Mouse (Mus musculus) lung, embryonic 14.5 days (tissue): ENCODE results near the gene Mon1b. TPM values are rescaled to one million over a fixed set of nuclear protein-coding genes. Genes with fewer than 3 reads are reported as not detected.

Experiments used
- ATAC-seq: fragments of 200-750 bp; cut with Nextera tagmentation; 2 replicates; pipeline ENCODE4 v1.8.0; 2017; ENCODE audit warnings: mild to moderate bottlenecking, moderate TSS enrichment, moderate library complexity; ENCODE audit not compliant: insufficient read depth
- DNase-seq: peaks from one replicate; pipeline ENCODE4 v3.0.0-alpha.2; 2015
- H3K27ac ChIP-seq: fragments of 300-500 bp; sonication (generic); 2 replicates; pipeline ENCODE4 v1.5.1; 2014; ENCODE audit warnings: low read depth, mild to moderate bottlenecking, moderate library complexity
- H3K27me3 ChIP-seq: fragments of 300-500 bp; sonication (generic); 2 replicates; pipeline ENCODE4 v1.6.1; 2014; ENCODE audit warnings: low read length, control low read depth; ENCODE audit not compliant: insufficient read depth
- H3K36me3 ChIP-seq: fragments of 300-500 bp; sonication (generic); 2 replicates; pipeline ENCODE4 v1.6.1; 2014; ENCODE audit warnings: control low read depth; ENCODE audit not compliant: insufficient read depth
- H3K4me1 ChIP-seq: fragments of 300-500 bp; sonication (generic); 2 replicates; pipeline ENCODE4 v1.6.1; 2014; ENCODE audit warnings: antibody characterized with exemption, control low read depth; ENCODE audit not compliant: insufficient read depth
- H3K4me2 ChIP-seq: fragments of 300-500 bp; sonication (generic); 2 replicates; pipeline ENCODE4 v1.6.1; 2014; ENCODE audit warnings: mild to moderate bottlenecking
- H3K4me3 ChIP-seq: fragments of 300-500 bp; sonication (generic); 2 replicates; pipeline ENCODE4 v1.5.1; 2014; ENCODE audit warnings: low read depth, low read length
- H3K9ac ChIP-seq: fragments of 300-500 bp; sonication (generic); 2 replicates; pipeline ENCODE4 v1.6.1; 2014
- H3K9me3 ChIP-seq: fragments of 300-500 bp; sonication (generic); 2 replicates; pipeline ENCODE4 v1.6.1; 2016; ENCODE audit warnings: low read depth, low read length, control low read depth
- CTCF ChIP-seq: IDR thresholded peaks from 2 replicates; pipeline ENCODE4 v1.5.1; 2016; ENCODE audit warnings: antibody characterized with exemption, low read depth
- WGBS: fragments of 180-500 bp; shearing (Covaris S2); extraction: QIAGEN DNeasy Blood & Tissue Kit; methylation state at CpG from one replicate; pipeline ENCODE4 v1.1.7; 2014; 5-methylcytosine and 5-hydroxymethylcytosine counted together
- polyA plus RNA-seq: library from polyadenylated mRNA; unstranded; fragments of >200 nt; fragmentation: Nextera tagmentation; extraction: Ambion mirVana; gene quantifications from 2 replicates; pipeline ENCODE4 v1.2.1, GENCODE M21; 2014

Mon1b gene
- polyA plus RNA-seq: 9.8 and 10.5 TPM in 2 replicates

DNA sequence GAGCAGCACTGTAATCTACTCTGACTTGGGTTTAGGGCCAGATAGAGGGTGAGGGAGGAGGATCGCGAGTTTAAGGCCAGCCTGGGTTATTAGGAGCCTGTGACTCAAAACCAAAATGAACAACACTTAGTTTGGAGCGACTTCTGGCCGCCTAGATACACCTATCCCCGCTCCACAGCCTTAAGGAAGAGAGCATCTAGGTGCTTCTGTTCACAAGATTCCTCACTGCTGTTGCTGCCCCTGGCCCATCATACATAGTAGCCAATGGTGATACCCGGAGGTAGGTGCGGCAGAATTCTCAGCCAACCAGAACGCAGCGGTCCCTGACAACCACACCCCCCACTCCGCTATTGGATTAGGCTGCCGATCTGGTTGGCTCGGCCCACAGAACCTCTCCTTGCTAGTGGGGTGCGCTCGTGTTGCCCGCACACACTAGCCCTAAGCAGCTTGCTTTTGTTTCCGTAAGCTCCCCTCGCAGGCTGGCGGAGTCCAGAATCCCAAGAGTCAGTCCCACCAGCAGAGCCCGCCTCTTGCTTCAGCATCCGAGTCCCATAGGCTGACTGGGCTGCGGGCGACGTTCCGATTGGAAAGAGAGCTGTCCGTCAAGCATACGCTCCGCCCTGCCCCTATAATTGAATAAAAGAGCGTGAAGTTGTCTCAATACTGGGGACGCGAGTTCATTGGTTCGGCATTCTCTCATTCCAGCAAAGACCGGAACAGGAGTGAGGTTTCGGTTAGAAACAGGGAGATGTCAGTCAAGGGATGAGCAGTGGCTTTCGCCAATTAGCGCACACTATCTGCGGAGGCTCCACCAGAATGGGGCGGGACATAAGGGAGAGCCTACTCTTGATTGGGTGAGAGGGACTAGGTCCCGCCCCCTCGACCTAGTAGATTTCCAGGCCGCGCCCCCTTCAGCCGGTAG is at the start of gene Mon1b:
TSS of gene Mon1b (plus strand) at position 918 of the 922 bp plus-strand sequence.
- Histone ChIP-seq H3K4me3 (peak within 1 kb of the TSS; percentile 58), H3K27me3 (no peaks in the 10 kb centered on the region), H3K9me3 (no peaks in the 10 kb centered on the region), H3K27ac (peak within 1 kb of the TSS; percentile 89), H3K36me3 (peaks cover 14% of the 10 kb centered on the region), H3K9ac (peak within 1 kb of the TSS; percentile 60), H3K4me1 (no peaks in the 10 kb centered on the region), H3K4me2 (peak within 1 kb of the TSS; percentile 94)
- WGBS: under 1% methylated on average over 42 of the region's 42 CpGs
- DNase-seq (peak; percentile 99), ATAC-seq (peak; percentile 99)
- TF ChIP-seq CTCF: no peak

DNA sequence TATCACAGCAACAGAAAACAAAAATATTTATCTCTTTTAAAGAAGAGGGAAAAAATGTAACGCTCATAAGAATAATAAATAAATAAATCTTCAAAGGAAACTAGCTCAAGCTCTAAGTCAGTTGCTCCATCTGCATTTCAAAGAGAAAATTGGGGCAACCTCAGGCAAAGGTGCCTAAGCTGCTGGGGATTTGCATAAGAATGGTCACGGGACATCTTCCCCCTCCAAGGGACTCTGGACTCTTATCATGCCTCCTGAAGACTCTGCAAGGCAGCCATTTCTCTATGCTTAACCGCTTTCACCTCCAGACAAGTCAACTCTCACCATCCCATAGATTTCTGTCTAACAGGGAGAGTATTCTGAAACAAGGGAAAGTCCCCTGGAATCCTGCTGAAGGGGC is 37.0 kb upstream of the Mon1b start:
- H3K4me2 ChIP-seq: no peak overlapping the region

DNA sequence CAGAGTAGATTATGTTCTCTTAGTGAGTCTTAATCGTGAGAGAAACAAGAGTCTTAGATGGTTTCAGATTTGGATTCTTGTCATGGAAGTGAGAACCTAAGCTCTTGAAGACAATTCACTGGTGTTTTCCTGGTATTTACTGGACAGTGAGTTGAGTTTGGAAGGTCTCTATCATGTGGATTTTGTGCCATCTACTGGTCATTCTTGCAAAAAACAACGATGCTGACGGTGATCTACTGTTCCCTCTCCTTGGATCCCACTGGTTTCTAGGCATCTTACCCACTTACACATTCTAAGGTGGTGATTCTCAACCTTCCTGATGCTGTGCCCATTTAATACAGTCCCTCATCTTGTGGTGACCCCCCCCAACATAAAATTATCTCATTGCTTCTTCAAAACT is 2.8 kb upstream of the Mon1b start:
- Histone ChIP-seq H3K9me3 (no peaks in the 10 kb centered on the region), H3K9ac (no peak overlapping the region), H3K4me1 (no peaks in the 10 kb centered on the region), H3K27me3 (no peaks in the 10 kb centered on the region), H3K4me2 (no peak overlapping the region), H3K27ac (no peak overlapping the region), H3K4me3 (no peak overlapping the region), H3K36me3 (no peaks in the 10 kb centered on the region)
- ATAC-seq (no peak), DNase-seq (peak; percentile 81)
- peak; percentile 62 for TF ChIP-seq CTCF
- 7% methylated on average over 3 of the region's 3 CpGs for WGBS

More for the DNA sequence above, 37.0 kb upstream of the Mon1b start:
- 47% methylated on average over 3 of the region's 3 CpGs for WGBS
- Histone ChIP-seq H3K9me3 (no peaks in the 10 kb centered on the region), H3K36me3 (no peaks in the 10 kb centered on the region), H3K27me3 (no peaks in the 10 kb centered on the region), H3K4me1 (no peaks in the 10 kb centered on the region), H3K4me3 (no peak overlapping the region), H3K9ac (no peak overlapping the region), H3K27ac (no peak overlapping the region)
- no peak for DNase-seq
- ATAC-seq: no peak
- TF ChIP-seq CTCF: no peak

DNA sequence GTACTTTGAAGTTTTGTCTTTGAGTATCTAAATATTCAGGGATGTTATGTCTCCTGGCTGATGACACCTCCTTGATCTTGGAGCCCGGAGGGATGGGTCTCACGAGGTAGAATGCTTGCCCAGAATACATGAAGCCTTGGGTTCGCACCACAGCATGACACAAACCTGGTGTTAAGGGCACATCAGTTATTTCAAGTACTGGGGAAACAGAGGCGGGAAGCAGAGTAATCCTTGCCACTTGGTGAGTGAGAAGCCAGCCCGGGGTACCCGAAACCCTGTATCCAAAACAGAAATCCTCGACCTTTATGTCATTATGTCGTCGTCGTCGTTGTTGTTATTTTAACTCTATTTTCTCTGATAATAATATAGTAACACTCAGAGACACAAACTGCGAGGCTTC is 1.2 kb upstream of the Mon1b start:
- Histone ChIP-seq H3K27me3 (no peaks in the 10 kb centered on the region), H3K27ac (no peak overlapping the region), H3K4me1 (no peaks in the 10 kb centered on the region), H3K36me3 (peaks cover 9% of the 10 kb centered on the region), H3K4me3 (peak overlapping the region; percentile 58), H3K4me2 (peak overlapping the region; percentile 61), H3K9ac (peak overlapping the region; percentile 34; the same call in 1 of the 2 replicates), H3K9me3 (no peaks in the 10 kb centered on the region)
- 20% methylated on average over 12 of the region's 12 CpGs for WGBS
- no peak for DNase-seq
- no peak for TF ChIP-seq CTCF
- ATAC-seq: no peak

DNA sequence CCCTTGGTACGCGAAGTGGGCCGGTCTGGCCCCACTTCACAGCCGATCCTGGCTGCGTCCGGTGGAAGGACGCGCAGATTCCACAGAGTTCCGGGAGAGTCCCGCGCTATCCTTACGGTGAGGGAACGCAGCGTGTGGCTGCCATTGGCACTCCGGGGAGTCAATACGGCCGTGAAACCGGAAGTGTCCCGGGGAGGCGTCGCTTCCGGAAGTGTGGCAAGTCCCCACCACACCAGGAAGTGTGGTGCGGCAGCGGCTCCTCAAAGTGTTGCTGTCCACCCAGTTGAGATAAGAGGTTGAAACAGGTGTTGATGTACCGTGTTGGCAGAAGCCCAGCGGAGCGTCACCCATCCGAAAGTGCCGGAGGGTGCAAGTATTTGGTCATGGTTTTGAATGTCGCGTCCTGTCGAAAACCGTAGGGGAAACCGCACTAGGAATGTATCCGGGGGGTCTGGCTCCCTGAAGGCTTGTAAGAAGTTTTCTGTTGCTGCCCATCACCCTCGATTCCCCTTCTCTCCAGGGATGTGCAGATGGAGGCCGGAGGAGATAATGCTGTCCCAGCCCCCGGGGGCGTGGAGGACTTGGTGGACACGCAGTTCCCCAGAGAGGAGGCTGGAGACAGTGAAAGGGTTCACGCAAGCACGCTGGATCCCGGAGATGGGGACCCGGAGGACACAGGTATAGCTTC is 349 bp downstream of the Mon1b start:
- WGBS: under 1% methylated on average over 44 of the region's 44 CpGs
- no peak for TF ChIP-seq CTCF
- DNase-seq: no peak
- H3K27me3 ChIP-seq: no peaks in the 10 kb centered on the region
- H3K9me3 ChIP-seq: no peaks in the 10 kb centered on the region
- ATAC-seq: peak; percentile 80
- peaks cover 17% of the 10 kb centered on the region for H3K36me3 ChIP-seq
- peak overlapping the region; percentile 89 for H3K27ac ChIP-seq
- H3K4me1 ChIP-seq: no peaks in the 10 kb centered on the region
- H3K4me2 ChIP-seq: peak overlapping the region; percentile 94
- peak overlapping the region; percentile 60 for H3K9ac ChIP-seq
- H3K4me3 ChIP-seq: peak overlapping the region; percentile 58

DNA sequence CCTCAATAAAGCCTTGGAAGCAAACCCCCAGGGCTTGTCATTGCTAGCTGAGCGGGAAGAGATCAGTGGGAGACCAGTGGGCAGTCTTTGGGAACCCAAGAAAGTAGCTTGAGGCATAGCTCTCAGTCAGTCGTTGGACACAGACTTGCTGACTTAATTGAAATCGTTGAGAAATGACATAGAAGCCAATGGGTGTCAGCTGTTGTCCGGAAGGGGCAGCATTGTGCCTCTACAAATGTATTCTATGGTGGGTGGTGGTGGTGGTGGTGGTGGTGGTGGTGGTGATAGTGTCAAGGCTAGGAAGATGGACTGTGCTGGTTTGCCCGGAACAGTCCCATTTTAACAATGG is 867 bp downstream of the Mon1b start:
- no peak for DNase-seq
- Histone ChIP-seq H3K4me2 (peak overlapping the region; percentile 94), H3K4me3 (peak overlapping the region; percentile 58), H3K36me3 (peaks cover 22% of the 10 kb centered on the region), H3K9ac (peak overlapping the region; percentile 60), H3K27me3 (no peaks in the 10 kb centered on the region), H3K4me1 (no peaks in the 10 kb centered on the region), H3K9me3 (no peaks in the 10 kb centered on the region), H3K27ac (no peak overlapping the region)
- no peak for ATAC-seq
- TF ChIP-seq CTCF: no peak
- 34% methylated on average over 5 of the region's 5 CpGs for WGBS

DNA sequence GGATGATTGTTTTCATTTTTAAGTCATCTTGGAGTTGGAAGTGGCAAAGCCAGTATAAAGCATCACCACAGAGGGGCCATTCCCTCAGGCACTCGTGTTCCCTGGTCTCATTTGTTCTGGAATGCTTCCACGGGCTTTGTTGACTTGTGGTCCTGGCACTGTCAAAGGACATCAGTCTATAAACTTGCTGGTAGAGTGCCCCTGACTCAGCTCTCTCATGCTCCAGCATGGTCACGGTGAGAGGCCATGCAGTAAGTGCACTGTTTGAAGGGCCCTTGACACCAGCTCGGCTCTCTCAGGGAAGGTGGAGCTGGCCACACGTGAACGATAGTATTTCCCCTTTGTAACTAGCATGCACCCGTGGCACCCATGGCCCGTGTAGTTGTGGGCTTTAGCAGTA is 5.0 kb downstream of the Mon1b start:
- no peak overlapping the region for H3K4me2 ChIP-seq
- no peak for TF ChIP-seq CTCF
- no peak for ATAC-seq
- no peak overlapping the region for H3K27ac ChIP-seq
- no peak overlapping the region for H3K4me3 ChIP-seq
- no peak overlapping the region for H3K9ac ChIP-seq
- no peaks in the 10 kb centered on the region for H3K27me3 ChIP-seq
- DNase-seq: no peak
- 72% methylated on average over 8 of the region's 8 CpGs for WGBS
- H3K9me3 ChIP-seq: no peaks in the 10 kb centered on the region
- H3K4me1 ChIP-seq: no peaks in the 10 kb centered on the region
- H3K36me3 ChIP-seq: peaks cover 32% of the 10 kb centered on the region
